Mouse (Mus musculus): ENCODE measurements at regions not wholly inside any gene's neighbourhood (a gene's known extent, or its start where the extent isn't known, plus 50 kb on each side); places are given as distances from the start of the nearest gene placed in this dataset.

DNA sequence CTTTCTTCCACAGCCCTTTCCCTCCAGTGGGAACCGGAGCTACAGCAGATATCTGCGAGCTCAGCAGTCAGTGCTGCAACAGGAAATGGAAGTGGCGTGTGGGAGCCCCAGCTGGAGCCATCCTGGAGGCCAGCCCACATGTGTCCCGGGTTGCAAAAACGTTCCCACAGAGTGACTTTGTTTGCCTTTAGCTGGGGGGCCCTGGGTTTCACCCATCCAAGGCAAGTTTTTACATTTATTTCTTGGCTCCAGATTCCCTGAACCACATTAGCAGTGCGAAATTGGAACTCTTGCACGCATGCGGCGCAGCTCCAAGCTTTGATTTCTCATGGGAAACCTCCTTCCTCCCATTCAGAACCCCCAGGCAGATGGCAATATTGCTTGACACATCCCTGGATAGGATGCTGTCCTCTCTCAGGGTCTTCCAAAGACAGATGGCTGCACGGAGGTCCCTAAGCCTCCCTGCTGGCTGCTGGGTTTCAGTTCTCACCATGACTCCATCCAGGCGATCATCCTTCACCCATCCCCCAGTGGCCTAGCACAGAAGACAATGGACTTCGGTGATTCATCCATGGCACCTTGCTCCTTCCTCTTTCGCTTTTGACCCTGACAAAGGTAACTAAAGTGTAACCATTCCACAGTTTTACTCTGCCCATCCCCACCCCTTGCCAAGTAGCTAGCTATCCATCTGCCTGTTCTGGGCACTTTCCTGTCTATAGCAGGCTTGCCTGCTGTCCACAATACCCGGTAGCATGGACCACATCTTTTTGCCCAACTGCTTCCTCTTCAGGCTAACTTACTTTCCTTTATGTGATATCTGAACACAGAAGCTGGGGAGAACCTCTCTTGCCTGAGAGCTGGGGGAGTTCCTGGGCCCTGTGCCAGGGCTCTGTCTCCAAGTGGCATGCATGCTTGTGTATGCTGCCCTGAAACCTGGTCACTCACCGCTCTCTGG, 195.3 kb downstream of the Gadd45g start:
- no peak for ATAC-seq (replicated peaks; ENCODE audit: low FRiP score, poor library complexity, severe bottlenecking)

DNA sequence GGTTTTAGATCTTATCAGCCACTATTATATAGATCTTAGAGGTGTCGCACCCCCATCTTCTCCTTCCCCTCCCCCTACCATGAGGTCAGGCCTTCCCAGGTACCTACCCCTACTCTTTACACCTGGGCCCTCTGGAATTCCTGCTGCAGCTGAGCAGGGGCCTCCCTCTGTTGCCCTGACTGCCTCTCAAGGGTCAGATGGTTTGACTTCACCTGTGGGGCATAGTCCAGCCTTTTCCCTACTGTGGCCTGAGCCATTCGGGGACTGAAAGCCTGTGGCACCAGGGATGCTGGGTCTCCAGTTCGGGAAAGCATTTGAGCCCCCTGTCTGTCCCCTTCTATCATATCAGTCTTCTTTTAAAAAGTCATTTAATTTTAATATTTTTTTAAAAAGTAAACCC, 196.4 kb downstream of the Gadd45g start:
- ATAC-seq (replicated peaks; ENCODE audit: low FRiP score, poor library complexity, severe bottlenecking), result no peak

DNA sequence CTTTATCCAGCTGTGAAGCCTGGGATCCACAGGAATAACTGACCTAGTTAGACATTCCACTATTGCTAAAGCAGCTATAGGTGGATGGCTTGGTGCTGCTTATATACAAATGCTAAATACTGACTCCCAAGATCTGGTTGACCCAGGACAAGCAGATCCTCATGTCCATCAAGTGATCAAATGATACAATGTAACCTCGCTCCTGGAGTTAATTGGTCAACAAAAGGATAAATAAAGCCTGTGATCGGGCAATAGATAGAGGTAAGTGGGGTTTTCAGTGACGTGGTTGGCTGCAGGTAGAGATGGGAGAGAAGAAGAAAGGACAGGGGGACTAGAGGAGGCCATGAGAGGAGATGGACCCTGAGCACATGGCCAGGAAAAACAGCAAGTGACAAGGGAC, 197.4 kb downstream of the Gadd45g start:
- ATAC-seq (replicated peaks; ENCODE audit: low FRiP score, poor library complexity, severe bottlenecking), result no peak

DNA sequence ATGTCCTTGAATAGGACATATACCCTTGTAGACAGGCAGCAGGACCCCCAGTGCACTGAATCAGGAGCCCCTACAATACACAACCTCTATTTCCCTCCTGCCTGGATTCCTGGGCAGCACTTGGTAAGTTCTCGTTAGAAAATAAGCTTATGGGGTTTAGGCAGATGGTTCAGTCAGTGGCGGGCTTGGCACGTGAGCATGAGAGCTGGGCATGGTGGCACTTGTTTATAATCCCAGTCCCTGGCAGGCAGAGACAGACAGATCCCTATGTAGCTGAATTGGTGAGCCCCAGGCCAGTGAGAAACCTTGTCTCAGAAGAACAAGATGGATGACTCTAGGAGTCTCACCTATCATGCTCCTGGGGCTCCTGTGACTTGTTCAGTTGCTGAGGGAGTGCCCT, 198.9 kb downstream of the Gadd45g start:
- ATAC-seq (replicated peaks; ENCODE audit: low FRiP score, poor library complexity, severe bottlenecking), result no peak

DNA sequence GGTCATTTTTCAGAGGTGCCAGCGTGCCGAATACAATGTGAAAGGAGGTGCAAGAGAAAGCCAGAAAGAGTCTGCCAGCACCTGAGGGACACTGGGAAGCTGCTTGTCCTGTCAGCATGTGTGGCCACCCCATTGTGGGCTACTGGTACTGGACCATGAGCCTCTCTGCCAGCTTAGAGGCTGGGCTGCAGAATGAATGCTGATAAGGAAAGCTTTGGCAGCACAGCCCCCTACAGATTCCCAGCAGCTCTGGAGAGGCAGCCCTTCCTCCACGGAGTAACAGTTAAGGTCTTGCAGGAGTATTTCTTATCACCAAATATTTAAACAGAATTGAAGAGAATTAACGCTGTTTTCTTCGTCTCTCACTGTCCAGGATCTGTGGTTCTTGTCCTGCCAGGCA, 199.5 kb downstream of the Gadd45g start:
- no peak for ATAC-seq (replicated peaks; ENCODE audit: low FRiP score, poor library complexity, severe bottlenecking)

DNA sequence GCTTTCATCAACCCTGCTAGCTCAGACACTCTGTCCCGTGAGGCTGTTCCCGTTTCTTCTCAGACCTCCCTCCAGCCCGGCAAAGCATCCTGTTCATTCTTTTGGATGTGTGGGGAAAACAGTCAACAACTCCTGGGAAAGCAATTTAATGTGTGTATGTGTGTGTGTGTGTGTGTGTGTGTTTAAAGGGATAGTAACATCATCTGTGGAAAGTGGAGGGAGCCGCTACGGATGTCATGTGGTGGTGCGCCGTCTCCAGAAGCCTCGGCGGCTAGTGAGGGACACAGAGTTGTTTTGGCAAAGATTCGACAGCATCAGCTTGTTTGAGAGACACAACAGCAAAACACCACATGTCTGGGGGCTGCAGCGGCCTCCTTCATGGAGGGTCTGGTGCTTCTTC, 200.2 kb downstream of the Gadd45g start:
- ATAC-seq (replicated peaks; ENCODE audit: low FRiP score, poor library complexity, severe bottlenecking), result no peak

DNA sequence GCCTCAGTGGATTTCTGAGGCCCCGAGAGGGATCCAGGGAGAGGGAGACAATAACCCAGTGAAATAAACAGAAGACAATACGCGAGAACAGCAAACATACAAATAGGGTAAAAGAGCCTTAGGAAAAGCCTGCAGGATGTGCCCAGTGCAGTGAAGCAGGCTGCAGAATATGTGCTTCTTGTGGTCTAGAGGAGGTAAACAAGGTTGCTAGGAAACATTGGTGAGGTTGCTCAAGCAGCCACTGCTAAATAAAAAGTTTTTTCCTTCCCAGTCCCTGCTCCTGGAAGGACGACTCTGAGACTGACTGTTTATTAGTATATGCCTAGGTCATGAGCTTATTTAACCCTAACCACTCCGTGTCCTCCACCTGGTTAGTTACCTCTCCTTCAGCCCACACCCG, 201.5 kb downstream of the Gadd45g start:
- ATAC-seq (replicated peaks; ENCODE audit: low FRiP score, poor library complexity, severe bottlenecking), result no peak

DNA sequence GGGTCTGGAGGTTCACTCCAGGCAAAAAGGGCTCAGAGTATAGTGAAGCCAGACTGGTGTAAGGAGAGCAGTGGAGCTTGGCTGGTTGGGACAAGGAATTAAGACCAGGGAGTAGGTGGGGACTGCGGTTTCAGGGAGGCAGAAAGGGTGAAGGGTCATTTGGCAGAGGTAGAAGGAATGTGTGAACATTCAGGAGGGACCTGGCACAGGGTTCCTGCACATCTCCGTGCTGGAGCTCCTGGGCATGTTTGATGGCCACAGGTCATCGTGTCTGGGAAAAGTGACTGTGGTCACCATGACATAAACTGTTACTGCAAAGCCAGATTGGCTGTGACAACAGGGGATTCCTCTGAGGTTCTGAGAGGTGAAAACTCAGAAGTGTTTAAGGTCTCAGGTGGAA, 202.3 kb downstream of the Gadd45g start:
- no peak for ATAC-seq (replicated peaks; ENCODE audit: low FRiP score, poor library complexity, severe bottlenecking)

DNA sequence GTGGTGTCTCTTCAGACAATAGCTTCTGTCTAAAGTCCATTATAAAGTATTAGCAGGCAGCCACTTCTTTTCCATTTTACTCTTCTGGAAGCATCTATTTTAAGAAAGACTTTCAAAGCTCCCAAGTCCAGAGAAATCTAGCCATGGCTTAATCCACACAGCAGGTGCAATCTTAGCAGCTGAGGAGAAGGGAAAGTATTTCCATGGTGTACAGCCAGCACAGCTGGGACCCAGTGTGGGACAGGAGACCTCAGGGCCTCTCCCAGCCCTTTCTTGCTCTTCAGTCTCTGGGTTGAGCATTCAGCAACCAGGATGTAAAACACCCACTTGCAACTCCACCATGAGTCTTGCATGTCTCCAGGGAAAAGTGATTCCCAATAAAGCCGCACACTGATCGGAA, 202.8 kb downstream of the Gadd45g start:
- no peak for ATAC-seq (replicated peaks; ENCODE audit: low FRiP score, poor library complexity, severe bottlenecking)

DNA sequence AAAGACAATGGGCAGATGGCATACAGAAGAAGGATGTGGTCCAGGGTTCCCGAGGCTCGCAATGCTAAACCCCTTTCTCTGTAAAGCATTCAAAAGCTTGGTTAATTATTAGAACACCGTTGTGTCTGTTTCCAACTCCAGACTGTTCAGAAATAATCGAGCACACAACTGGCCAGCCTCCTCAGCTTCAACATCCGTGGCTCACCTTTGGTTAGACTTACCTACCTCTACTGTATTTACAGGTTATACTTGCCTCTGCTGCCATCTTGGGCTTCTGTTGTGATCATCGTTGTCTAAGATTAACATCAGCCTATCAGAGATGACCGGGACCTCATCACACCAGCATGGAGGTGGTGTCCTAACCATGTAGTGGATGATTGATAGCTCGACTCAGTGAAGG, 209.3 kb downstream of the Gadd45g start:
- no peak for ATAC-seq (replicated peaks; ENCODE audit: low FRiP score, poor library complexity, severe bottlenecking)

DNA sequence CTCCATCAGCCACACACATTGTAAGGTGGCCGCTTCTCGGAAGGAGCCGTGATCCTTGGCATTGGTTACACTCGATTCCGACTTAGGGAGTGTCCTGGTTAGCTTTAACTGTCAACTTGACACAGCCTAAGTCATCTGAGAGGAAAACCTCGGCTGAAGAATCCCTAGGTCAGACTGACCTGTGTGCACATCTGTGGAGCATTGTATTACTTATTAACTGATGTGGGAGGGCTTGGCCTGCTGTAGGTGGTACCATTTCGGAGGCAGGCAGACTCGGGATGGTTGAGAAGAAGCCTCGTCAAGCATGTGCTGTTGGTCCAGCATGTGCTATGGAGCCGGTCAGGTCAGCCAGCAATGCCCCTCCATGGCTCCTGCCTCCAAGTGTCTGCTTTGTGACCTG, 211.0 kb downstream of the Gadd45g start:
- no peak for ATAC-seq (replicated peaks; ENCODE audit: low FRiP score, poor library complexity, severe bottlenecking)

DNA sequence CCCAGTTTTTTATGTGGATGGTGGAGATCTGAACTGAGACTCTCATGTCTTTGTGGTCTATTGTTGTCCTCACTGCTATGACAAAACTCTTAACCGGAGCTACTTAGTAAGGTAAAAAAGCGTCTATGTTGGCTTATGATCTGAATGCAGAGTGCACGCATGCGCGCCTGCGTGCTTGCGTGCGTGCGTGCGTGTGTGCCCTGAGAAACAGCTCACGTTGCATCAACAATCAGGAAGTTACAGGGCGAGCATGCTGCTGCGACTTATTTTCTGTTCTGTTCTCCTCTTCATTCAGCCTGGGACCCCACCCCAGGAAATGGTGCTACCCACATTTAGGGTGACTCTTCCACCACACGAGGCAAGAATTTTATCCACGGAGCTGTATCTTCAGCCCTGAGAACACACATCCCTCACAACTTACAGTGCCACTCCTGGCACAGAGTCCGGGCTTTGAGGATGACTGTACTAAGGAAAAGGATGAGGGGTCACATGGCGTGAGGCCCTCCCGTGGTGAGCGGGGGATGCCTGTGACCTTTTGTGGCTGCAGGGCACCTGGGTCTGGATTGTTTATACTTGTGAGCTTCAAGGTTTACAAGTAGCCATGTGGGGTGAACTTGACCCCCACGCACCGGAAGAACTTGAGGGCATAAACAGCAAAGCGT, 213.4 kb downstream of the Gadd45g start:
- ATAC-seq (replicated peaks; ENCODE audit: low FRiP score, poor library complexity, severe bottlenecking), result no peak

DNA sequence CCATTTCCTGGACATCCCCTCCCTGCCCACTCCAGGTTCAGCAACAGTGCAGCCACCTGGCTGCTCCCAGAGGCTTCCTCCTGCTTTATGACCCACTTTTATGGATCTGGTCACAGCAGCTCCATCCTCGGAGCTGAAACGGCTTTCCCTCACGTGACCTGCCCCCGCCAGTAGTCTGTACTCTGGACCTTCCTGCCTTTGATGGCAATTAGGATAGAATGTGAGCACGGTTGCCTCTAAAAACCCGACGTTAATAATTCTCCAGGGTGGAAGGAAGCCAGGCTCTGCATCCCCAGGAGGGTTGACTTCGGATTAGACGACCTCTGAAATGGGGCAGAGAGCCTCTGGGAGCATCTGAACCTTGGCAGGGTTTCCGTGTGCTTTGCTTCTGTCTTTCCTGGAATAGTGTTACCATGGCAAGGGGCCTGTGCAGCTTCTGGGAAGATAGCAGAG, 214.0 kb downstream of the Gadd45g start:
- no peak for ATAC-seq (replicated peaks; ENCODE audit: low FRiP score, poor library complexity, severe bottlenecking)

DNA sequence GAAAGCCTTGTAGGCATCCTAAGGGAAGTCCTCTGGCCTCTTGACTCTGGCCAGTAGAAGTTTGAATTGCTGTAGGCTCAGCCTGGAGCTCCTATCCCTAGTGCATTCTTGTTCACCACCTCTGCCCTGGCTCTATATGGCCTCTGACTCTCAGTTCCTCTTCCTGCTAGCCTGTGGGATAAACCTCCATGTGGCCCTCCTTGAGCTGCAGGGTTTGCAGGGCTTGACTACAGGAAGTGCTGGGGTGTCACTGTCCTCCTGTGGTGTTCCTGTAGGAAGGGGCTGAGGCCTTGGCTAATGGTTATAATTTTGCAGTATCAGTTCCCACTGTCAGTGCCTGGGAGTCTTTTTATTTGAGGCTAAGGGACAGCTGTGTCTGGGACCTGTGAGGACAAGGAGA, 215.0 kb downstream of the Gadd45g start:
- no peak for ATAC-seq (replicated peaks; ENCODE audit: low FRiP score, poor library complexity, severe bottlenecking)

DNA sequence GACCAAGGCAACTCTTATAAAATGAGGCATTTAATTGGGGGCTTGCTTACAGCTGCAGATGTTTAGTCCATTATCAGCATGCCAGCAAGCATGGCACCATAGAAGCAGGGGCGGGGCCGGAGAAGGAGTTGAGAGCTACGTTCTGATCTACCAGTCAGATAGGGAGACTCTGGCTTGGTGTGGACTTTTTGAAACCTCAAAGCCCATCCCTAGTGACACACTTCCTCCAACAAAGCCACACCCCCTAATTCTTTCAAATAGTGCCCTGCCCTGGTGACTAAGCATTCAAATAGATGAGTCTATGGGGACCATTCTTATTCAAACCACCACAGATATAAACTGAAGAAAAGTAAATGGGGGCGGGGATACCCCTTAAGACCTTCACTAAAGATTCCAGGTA, 215.4 kb downstream of the Gadd45g start:
- no peak for ATAC-seq (replicated peaks; ENCODE audit: low FRiP score, poor library complexity, severe bottlenecking)

DNA sequence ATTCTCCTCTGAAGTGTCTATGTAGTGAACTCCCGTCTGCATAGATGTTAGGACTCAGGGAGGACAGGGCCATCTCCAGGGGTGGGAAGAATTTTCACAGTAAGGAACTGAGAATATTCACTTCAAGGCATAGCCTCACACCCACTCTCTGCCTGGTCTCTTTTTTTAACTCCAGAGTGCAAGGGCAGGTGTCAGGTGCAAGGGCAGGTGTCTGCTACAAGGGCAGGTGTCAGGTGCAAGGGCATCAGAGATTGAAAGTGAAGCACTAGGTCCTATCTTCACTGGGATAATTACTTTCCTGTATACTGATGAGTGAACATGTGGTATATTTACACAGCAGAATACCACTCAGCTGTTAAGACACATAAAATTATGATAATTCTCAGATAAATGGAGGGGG, 216.1 kb downstream of the Gadd45g start:
- ATAC-seq (replicated peaks; ENCODE audit: low FRiP score, poor library complexity, severe bottlenecking), result no peak

DNA sequence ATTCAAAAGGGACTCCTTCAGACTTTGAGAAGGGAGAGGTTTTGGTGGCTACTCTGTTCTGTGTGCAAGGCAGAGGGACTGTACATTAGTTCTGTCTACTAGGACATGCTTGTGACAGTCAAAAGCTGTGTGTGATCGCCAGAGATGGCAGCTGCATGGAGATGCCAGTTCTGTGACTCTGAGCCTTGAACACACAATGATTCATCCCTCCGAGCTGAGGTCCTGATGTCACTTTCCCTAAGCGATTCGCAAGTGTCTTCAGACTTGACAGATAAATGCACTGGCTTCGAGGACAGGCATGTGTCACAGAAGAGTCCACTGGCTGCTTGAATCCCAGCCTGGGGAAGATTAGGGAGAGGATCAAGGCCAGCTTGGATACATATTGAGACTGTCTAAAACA, 218.8 kb downstream of the Gadd45g start:
- no peak for ATAC-seq (replicated peaks; ENCODE audit: low FRiP score, poor library complexity, severe bottlenecking)

DNA sequence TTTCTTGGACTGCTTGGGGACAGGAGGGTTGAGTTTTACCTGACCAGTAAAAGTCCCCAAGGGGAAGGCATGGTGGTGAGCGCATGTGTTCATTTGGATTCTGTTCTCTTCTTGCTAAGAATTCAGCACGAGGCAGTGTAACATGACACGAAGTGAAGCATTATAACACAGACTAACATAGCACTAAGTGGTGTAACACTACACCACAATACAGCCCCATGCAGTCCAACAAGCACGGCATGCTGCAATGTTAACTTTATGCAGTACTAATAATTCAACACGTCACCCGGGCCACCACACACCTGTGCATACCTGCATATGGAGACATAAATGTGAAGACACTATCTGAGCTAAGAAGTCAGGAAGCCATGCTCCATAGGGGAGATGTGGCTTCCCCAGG, 219.2 kb downstream of the Gadd45g start:
- no peak for ATAC-seq (replicated peaks; ENCODE audit: low FRiP score, poor library complexity, severe bottlenecking)

DNA sequence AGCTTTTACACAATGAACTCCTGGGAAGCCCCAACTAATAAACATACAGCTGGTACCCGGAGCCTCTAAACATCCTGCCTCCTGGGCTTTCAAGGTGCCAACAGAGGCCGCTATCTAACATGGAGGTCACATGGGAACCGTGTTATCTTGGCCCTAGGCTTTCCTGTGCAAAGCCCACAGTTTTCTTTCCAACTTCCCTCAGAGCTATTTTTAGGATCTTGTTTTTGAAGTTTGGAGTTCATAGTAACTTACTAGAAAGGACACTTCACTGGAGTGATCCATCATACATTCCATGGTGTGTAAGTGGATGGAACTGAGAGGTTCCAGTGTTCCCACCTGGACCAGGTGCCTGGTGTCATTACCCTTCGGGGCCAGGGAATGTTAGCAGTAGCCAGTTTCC, 220.6 kb downstream of the Gadd45g start:
- ATAC-seq (replicated peaks; ENCODE audit: low FRiP score, poor library complexity, severe bottlenecking), result no peak

DNA sequence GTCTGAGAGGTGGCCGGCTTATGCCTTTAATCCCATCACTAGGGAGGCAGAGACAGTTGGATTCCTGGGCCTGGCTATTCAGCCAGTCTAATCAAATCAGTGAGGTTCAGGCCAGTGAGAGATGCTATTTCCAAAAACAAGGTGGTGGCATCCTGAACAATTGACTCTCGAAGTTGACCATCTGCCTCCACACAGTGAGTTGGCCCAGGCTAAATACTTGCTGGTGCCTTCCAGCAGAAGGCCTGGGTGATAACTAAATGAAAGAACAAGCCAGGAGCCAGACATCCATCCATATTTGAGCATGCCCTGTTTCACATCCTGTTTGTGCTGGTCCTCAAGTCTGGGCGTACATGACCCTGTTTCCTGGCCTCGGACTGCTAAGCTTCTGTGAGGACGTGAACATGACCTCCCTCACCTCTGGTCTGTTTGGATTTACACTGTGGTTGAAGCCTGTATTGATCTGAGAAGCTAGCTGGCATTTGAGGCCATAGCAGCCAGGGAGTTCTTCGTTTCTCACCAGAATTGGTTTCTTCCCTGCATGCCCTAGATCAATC, 222.5 kb downstream of the Gadd45g start:
- no peak for ATAC-seq (replicated peaks; ENCODE audit: low FRiP score, poor library complexity, severe bottlenecking)

DNA sequence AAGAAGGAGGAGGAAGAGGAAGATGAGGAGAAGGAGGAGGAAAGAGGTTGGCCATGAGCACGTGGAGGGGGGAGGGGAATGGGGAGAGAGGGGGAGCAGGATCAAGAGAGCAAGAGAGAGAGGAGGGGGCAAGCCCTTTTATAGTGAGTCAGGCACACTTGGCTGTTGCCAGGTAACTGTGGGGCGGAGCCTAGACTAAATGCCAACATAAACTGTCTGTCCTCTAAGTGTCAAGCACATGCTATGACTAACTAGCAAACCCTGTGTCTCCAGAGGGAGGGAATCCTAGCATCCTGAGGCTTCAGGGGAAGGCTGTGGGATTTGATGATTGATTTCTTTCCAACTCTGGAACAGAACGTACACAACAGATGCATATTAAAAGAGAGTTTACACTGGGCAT, 223.2 kb downstream of the Gadd45g start:
- no peak for ATAC-seq (replicated peaks; ENCODE audit: low FRiP score, poor library complexity, severe bottlenecking)
